Mouse (Mus musculus) forebrain, embryonic 16.5 days (tissue): ENCODE measurements around the gene Gm49394. TPM values are rescaled to one million over a fixed set of nuclear protein-coding genes. Genes with fewer than 3 reads are reported as not detected.

Experiments
- microRNA counts: library from miRNA; unstranded; fragments of <30 nt; microRNA quantifications from one replicate; lab custom pipeline; 2016
- microRNA-seq: library from miRNA; unstranded; fragments of <30 nt; microRNA quantifications from one replicate; pipeline ENCODE4, GENCODE M21; 2017
- polyA plus RNA-seq: library from polyadenylated mRNA; unstranded; fragments of >200 nt; fragmentation: Nextera tagmentation; extraction: Ambion mirVana; gene quantifications from 2 replicates; pipeline ENCODE4 v1.2.1, GENCODE M21; 2015

Gm49394 gene
- polyA plus RNA-seq, 1 experiment from 2014 or later, result not detected

MicroRNA genes within 50 kb of the gene (microRNA counts, 519-probe panel; counts per million panel counts)
- 2,043 counts per million, percentile 32 among the panel's probes with 10 or more counts for microRNA mmu-miR-483 (lab: Ali Mortazavi, UCI)

Small RNA genes lying within 50 kb of the gene (microRNA-seq; reads per million reads assigned to microRNA genes)
- 64.6 reads per million, percentile 48 among the genes with 10 or more reads in this experiment for gene Mir483

Other genes with a start within 250 kb of the Gm49394 start
- not detected in 2 replicates for gene Syt8, start 235.1 kb downstream of the Gm49394 start, polyA plus RNA-seq
- gene Tnni2, start 228.1 kb downstream of the Gm49394 start, polyA plus RNA-seq, result 0.89 TPM in 1 of 2 replicates, not detected in the other
- gene Lsp1, start 209.1 kb downstream of the Gm49394 start, polyA plus RNA-seq, result 3.5 and 5.5 TPM in 2 replicates
- 0.73 and 1.2 TPM in 2 replicates for gene Tnnt3, start 171.1 kb downstream of the Gm49394 start, polyA plus RNA-seq
- gene Mrpl23, start 137.3 kb downstream of the Gm49394 start, polyA plus RNA-seq, result 16.0 and 23.0 TPM in 2 replicates
- 64.3 and 95.2 TPM in 2 replicates for gene Igf2, start 3.1 kb downstream of the Gm49394 start, polyA plus RNA-seq
- gene Ins2, start 73.4 kb upstream of the Gm49394 start, polyA plus RNA-seq, result 1.3 TPM in 1 of 2 replicates, not detected in the other